Mouse (Mus musculus): ENCODE measurements around the gene Sipa1l2.
A peak's percentile ranks its signal among the peaks of the same experiment; 100 is the strongest.

Sipa1l2 gene

DNA sequence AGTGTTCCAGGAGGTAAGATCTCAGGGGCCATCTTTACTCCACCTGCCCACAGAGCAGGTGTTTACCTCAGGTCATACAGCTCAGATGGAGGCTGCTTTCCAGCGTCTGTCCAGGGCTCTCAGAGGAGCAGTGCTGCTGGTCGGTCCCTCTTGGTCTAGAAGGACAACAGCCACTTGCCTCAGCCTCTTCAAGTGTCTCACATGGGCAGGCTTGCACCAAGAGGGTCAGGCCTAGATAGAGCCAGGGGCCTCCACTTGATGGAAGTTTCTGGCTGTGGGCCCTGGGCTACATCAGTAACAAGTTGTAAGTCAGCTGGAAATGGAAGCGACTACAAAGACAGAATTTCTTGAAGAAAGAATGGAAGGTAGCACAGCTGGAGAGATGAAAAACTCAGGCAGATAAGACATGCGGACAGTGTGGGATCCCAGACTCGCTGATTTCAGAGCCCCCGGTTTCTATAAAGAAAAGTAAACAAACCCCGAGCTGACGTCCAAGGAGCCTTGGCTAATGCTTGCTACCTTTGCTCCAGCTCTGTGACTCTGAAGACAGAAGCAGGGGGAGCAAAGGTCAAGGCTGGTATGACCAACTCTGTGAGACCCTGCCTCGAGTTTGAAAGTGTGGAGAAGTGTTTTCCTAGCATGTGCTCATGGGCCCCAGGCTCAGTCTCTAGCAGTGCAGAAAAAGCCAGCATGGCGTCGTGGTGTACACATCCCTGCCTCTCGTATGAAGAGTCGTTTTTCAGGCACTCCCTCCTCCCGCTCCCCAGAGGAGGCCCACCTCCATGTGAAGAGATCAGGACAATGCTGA, 58.5 kb downstream of the Sipa1l2 start:
- DNase-seq: peak in 1 of 2 experiments; percentile 38

DNA sequence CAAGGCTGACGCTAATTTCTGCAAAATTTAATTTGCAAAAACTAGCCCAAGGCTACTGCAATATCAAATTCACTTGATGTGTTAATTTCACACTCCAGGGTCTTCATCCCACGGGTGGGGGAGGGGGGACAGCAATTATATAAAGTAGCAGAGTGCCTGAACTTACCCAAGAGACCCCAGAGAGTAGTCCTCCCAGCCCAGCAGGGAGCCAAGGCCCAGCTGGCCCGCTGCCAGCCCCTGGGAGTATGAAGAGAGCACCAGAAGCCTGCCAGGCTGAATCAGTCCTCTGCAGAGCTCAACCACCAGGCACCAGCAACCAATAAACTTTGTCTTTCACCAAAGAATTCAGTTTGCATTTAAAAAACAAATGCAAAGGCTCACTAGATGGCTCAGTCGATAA, 59.8 kb downstream of the Sipa1l2 start:
- no peak for DNase-seq

DNA sequence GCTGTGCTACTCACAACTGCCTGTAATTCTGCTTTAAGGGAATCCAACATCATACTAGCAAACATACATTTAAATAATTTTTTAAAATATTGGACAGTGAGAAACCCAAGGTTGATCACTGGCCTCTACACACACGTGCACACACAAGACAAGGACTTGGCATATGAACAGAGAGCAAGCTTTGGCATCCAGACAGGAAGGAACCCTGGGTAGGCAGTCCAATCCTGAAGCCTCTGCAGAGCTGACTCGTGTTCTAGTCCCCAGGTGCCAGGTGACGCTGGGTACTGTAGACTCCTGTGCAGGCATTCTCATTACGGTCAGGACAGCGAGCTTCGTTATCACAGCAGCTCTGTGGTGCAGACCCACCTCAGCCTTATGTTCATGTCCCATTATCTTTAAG, 60.4 kb downstream of the Sipa1l2 start:
- no peak for DNase-seq

DNA sequence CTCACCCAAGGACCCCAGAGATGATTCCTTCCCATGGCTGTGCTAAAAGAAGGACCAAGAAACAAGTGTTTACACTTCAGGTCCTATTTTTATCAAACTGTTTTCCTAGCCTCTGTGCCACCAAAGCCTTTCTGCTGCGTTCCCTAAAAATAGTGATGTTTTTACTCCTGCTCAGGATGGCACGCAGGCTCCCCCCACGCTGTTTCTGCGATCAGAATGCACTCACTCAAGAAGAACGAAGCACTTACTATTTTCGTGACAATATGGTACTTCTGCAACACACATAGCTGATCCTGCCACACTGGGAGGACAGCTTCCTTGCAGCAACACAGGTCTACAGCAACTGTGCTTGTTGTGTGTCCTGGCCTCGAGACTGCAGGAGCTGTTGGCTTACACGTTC, 62.3 kb downstream of the Sipa1l2 start:
- no peak for DNase-seq

DNA sequence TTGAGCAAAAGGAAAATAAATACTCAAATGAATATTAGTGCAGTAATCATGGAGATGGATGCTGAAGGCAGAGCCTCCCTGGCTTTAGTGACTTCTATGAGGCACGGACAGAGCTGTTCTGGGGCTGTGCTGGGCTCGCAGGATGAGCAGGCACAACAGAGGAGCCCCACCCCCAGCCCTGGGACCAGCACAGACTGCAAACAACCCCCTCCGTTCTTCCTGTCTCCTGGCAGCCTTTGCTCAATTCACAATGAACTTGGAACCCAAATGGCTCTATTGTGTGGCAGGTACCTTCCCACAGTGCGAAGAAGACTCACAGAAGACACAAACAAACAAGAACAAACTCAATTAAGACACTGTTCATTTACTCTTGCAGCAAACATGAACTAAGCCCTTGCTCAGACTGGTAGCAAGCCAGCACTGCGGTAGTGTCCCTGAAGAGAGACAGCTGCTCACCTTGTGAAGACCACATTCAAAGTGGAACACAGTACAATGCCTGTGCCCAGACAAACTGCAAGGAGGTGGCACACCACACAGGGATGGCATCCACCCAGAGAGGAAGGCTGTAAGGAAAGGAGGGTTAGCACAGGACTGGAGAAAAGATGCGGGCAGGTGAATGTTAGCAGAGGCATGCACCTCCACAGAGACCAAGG, 64.9 kb downstream of the Sipa1l2 start:
- peak in 1 of 2 experiments; percentile 52 for DNase-seq

DNA sequence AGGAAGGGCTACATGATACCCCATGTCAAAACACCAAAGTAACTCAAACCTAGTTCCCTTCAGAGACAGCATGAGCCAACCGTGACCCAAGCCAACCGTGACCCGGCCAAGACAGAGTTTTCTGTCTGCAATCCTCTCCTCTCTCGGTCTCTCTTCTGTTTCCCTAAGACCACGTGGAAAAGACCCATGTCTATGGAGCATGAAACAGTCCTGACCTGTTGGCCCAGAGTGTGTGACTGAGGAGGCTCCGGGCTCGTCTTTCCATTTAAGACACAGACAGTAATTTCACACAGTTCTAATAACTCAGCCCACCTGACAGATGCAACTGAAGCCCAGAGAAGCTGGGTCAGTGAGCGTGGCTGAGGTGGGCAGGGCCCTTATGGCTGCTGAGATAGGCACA, 65.8 kb downstream of the Sipa1l2 start:
- no peak for DNase-seq

DNA sequence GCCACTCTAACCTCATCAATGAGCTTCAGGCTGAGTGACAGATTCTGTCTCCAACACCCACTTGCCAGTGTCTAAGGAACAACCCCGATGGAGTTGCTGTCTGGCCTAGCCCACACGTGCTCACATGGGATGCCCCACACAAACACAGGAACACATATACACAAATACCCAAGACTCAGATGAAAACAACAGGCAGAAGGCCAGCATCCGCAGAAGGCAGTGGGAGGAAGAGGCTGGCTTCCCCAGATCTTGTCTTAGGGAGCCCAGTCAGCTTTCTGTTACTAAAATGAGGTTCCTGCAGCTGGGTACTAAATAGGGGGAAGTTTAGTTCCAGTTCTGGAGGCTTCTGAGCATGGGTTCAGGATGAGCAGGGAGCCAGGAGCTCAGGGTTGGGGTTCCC, 66.8 kb downstream of the Sipa1l2 start:
- peak in 1 of 2 experiments; percentile 34 for DNase-seq

DNA sequence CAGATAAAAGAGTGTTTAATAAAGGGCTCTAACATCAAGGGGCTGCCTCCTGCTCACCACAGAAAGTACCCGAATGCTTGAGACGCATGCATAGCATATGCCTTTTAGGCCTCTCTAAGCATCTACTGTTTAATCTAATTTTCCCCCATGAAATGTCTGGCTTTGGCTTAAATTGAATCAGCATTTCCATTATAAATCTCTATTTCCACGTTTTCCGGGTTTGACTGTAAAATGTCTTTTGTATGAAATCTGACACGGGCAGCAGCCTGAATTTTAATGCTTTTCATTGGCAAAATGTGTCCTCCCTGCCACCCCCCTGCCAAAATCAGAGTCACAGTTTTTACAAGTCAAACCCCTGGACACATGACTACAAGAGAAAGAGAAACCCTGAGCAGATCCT, 69.6 kb downstream of the Sipa1l2 start:
- DNase-seq: no peak

DNA sequence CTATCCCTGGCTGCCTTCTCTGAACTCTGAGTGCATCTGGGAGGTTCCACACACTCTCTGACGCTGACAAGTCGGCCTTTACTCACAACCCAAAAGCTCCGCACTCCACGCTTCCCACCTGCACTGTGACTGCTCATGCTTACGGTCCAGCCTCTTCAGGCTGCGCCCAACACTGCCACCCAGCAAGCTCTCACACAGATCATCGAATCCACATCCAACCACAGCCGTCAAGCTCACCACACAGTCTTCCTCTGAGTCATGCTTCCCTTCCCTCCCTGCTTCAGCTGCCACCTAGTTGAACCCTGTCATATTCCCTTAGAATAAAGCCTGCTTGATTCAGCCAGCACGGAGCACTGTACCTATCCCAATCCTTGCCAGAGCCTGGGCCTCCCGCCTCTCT, 71.1 kb downstream of the Sipa1l2 start:
- DNase-seq: no peak

DNA sequence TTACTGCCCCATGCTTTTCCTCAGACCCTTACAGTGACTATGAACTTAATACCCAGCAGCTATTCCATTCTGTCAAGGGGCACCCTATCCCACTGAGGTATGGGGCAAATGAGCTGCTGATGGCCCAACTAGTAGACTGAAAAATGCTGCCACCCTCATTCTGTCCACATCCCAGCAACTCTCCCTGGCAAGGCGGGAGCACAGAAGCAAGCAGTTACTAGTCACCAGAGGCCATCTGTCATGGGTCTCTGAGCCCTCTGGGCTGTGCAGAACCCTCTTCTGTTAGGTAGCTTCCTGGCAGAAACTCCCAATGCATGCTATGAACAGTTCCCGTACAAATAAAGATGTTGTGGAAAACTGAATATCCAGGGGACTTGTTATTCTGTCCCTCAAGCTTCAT, 74.1 kb downstream of the Sipa1l2 start:
- DNase-seq: no peak

DNA sequence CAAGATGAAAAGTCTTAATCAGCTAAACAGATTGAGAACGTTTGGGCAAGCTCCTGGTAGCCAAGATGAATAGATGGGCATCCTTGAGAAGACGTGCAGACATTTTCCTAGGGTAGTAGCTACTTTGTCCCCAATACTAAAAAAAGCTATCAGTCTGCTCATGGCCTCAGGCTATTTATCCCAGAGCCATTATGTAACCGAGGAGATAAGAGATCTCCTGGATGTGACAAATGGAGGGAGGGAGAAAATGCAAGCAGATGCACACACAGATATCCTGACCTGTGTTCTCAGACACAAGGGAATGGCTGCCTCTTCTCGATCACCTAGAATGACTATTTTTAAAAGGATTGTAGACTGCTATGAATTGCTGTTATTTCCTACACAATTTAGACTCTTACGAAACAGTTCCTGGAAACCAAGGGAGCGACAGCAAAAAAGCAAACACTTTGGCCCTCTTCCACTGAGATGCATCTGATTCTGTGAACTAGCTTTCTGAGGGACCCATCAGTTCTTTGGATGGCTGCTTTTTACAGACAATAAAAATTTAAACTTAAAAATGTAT, 76.3 kb downstream of the Sipa1l2 start:
- DNase-seq: no peak

DNA sequence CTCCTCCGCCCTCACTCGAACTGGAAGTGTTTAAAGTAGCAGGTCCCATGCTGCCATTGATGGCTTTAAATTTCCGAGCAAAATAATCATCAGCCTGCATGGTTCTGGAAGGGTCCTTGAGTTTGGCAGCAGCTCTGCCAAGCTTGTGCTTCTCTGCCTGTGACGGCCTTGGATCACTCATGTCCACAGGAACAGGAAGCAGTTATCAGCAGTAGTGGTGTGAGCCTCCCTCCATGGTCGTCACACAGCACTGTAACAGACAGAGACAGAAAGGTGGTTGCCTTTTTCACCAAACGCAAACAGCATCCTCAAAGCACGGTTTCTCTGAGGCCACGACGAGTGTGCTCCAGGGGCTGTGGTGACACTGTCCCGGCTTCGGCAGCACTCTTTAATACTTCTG, 77.2 kb downstream of the Sipa1l2 start:
- no peak for DNase-seq

DNA sequence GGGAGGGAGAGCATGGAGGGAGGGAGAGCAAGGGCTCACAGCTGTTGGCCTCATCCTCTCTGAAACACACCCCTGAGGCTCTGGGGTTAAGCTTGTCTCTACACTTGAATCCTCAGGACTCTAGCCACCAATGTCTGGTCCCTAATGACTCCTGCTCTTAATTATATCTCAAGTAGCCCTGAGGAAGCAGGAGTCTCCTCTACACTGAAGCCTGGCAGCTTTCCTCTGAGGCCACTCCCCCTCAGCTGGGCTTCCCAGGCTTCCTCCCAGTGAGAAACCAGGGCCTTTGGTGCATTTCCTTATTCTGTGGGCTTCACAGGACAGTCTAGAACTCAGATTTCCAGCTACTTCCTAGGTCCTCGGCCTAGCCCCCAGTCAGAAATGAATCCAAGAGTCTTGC, 80.9 kb downstream of the Sipa1l2 start:
- DNase-seq: no peak

DNA sequence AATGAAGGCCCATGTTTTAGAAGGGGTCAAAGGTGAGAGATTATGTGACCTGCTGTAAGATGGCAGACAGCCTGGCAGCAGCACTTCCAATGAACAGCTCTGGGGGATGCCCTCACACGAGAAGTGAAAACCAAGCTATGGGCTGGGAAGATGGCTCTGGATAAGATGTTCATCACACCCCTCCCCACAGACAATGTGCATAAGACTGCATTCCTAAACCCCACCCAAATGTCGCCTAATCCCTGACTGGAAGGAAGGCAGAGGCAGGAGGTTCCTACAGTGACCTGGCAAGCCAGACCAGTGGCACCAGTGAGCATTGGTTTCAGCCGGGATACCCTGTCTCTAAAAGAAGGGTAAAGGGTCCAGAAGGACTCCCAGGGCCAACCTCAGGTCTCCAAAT, 83.9 kb downstream of the Sipa1l2 start:
- DNase-seq: no peak

DNA sequence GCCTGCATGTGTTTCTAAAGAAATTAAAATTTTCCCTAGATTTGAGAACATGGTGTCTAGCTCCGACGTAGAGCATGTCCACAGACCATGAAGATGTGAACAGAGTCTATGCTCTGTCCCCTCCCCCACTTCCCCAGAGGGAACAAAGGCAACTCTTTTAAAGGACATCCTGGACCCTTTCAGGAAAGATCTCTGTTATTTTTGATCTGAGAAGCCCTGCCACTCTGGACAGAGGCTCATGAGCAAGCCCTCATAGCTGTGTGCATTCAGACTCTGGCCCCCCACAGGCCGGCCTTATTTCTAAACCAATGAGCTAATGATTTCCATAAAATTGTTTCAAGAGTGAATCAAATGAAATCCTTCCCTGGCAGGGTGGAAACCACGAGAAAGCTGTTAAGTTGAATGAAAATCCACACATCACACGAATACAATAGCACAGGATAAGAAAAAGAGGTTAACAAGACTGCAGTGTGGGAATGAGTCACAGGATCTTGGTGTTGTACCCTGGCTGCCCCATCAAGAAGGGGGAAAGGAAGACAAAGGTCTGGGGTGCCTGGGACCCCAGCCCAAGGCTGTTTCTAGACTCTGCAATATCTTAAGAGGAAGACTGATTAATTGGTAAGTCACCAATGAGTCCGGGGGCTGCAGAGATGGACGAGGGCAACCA, 84.9 kb downstream of the Sipa1l2 start:
- DNase-seq: no peak

DNA sequence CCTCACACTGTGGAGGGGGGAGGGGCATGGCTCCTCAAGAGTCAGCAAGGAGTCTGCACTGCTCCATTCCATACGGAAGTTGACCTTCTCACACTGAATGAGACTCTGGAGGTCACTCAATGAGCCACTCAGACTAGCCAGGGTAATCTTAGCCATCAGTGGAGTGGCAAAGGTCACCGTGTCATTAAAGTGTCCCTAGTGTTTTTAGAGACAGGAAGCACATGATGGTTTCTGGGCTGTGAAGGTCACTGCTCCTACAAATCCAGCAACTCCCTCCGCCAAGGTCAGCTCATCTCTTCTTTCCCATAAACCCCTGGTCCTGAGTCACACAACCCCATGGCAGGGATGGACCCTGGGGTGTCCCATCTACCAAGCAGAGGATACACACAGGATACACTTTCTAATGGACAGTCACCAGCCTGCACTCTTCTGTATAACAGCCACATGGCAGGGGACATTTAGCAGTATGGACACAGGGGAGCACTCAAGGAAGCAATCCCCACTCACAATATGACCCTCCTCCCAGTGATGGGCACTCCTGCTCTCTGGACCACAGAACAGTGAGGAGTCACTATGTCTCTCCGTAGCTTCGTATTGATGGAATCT, 87.0 kb downstream of the Sipa1l2 start:
- DNase-seq: no peak

DNA sequence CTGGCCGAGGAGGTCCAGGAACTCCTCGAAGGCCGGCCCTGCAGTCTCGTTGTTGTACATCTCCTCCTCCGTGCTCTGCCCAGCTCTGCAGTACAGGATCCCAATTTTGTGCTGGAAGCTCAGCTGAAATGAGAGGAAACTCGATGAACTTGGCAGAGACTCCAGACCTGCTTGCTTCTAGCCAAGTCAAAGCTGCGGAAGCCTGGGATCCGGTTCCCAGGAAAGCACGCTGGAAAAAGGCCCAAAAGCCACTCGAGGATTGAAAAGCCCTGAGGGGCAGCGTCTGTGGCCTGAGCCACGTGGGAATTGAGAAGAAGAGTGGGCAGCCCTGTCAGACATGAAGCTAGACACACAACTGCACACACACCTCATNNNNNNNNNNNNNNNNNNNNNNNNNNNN, 94.7 kb downstream of the Sipa1l2 start:
- peak; percentile 36 to 66 for DNase-seq

DNA sequence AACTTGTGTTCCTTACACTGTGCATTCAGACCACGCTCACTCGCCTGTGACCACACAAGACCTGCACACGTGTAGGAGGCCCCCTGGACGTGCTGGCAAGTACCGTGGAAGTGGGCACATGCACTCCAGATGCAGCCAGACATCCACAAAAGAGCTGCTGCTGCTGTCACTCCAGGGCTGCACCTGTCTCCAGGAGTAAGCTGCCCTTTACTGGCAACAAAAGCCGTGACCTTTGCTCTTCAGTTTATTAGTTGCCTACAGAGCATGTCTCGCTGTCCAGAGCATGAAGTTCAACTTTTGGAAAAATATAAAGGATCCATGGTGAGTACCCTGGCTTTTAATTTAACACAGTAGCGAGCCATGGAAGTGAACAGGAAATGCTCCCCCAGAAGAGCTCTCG, 98.2 kb downstream of the Sipa1l2 start:
- DNase-seq: no peak

DNA sequence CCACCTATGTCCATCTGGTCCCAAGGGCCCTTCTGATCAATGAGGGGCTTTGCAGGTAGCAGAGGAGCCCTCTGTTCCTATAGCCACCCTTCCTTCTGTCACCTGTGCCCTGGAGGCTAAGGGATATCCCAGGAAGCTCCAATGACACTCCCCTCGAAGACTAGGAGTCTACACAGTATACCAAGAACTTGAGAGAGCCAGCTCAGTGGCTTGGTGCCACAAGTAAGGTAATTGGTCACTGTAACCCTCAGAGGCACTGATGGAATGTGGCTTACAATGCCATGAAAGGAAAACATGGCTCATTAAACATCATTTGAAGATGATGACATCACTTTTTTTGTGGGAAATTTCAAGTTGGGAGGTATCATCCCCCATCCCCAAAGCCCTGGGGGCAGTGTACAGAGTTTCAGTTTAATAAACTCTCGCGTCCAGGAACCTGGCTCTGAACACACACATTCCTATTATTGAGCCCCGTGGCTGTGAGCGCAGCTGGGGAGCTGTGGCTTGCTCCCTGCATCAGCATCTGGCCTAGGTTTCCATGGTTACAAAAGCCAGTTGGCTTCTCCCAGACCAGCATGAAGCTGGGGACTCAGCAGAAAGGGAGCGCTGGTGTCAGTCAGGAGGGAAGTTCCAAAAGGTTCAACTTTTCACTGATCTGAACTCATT, 104.3 kb downstream of the Sipa1l2 start:
- no peak for DNase-seq

DNA sequence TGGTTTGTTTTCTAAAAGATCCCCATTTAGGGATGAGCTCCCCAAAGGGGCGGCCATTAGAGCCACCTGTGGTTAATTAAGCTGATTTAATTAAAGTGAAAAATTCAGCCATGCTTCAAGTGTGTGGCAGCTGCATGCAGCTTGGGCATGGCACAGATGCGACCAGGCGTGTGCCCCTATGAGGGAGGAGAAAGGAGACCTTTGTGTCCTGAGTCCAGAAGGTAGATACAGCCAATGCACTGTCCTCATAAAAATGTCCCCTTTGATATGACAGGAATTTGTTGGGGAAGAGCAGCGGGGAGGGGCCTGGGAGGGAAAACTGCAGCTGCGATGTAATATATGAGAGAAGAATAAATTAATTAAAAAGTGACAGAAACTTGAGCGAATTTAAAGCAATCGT, 106.7 kb downstream of the Sipa1l2 start:
- DNase-seq: no peak

DNA sequence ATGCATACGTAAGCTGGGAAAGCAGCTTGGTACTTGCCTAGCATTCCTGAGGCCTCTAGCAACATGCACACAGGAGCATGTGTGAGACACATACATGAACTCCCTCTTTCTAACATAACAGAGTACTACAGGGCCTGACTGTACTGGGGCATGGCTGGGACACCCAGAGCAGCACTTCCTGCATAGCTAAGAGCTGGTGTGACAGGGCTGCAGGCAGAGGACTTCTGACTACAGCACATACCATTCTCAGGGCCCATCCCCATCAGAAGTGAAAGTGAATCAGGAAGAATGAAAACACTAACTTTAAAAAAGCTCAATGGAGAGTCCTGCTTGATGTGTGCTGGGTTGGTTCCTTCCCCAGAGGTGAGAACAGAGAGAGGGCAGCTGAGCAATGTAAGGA, 108.1 kb downstream of the Sipa1l2 start:
- peak in 1 of 2 experiments; percentile 28 for DNase-seq

DNA sequence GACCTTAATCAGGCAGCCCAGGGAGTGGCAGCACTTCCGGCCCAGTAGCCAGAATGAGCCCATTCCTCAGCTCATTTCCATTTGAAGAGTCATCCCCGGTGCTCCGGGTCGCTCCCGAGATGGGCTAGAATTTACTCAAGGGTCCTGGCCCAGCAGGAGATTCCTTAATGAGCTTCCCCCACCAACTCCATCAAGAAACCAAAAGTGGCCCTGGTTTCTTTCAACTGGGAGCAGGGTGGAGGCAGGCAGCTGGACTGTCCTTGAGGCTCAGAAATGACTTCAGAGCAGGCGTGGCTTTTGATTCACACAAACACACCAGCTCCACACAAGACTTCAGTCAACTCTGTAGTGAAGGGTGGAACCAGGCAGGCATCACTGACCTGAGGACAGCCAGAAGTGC, 109.0 kb downstream of the Sipa1l2 start:
- no peak for DNase-seq

DNA sequence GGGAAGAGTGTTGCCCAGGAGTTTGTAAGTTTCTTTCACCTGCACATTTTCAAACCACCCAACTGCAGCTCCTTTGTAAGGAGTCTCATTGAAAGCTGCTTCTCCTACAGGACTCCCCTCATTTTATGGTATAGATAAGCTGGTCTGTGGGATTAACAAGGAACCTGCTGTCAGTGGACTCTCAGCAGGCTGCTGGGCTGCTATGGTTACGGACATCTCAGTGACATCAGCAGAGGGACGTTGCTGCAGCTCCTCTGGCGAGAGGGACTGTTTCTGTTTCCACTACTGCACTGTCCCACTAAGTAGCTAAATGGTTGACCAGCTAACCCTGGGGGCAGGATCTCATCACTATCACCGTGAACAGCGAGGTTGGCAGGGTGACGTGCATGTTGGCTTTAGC, 120.6 kb downstream of the Sipa1l2 start:
- no peak for DNase-seq
